In genomic region chr12:31391696-31392095, GRCm38 (mm10) we compare ENCODE assay signal across 24 mouse cellular contexts. TPM values are rescaled to one million over a fixed set of nuclear protein-coding genes. Genes with fewer than 3 reads are reported as not detected.
A peak's percentile ranks its signal among the peaks of the same experiment; 100 is the strongest.
DNase-seq lines count a peak whose midpoint lies in the region; ATAC-seq and TF ChIP-seq lines count a peak whose summit lies in the region.
"Had no signal": no experiment of that assay in that cellular context is flagged by ENCODE, and none has a peak within 500 bp of the region (broad histone marks: within the 10 kb centered on the region; RNA-seq: fewer than 3 reads in every experiment).

No protein-coding gene starts in this region.

- WGBS in midbrain, embryonic 11.5 days, result 92% methylated on average over 12 of the region's 12 CpGs
- 92% methylated on average over 12 of the region's 12 CpGs for WGBS in midbrain, postnatal 0 days
- 90% methylated on average over 12 of the region's 12 CpGs for WGBS in stomach, postnatal 0 days

- intact Hi-C loops in heart, postnatal 10 days (cut with DNase I), result no loop called here

- TF ChIP-seq EP300 in stomach, postnatal 0 days (optimal IDR thresholded peaks at IDR 0.05), result no peak

- H3K27me3 ChIP-seq in midbrain, embryonic 11.5 days (ENCODE audit: control insufficient read depth, insufficient read depth, low read length), result no peaks in the 10 kb centered on the region
- no peaks in the 10 kb centered on the region for H3K27me3 ChIP-seq in midbrain, postnatal 0 days (ENCODE audit: insufficient read depth, low read length)
- no peaks in the 10 kb centered on the region for H3K27me3 ChIP-seq in stomach, postnatal 0 days (ENCODE audit: control insufficient read depth, insufficient read depth, low read length)
- H3K27me3 ChIP-seq: embryonic facial prominence, embryonic 12.5 days; forebrain, embryonic 12.5 days had no signal

- no peaks in the 10 kb centered on the region for H3K4me1 ChIP-seq in midbrain, embryonic 11.5 days (ENCODE audit: control insufficient read depth, insufficient read depth, low read length)
- H3K4me1 ChIP-seq in midbrain, postnatal 0 days (ENCODE audit: insufficient read depth, low read length), result no peaks in the 10 kb centered on the region
- H3K4me1 ChIP-seq in stomach, postnatal 0 days (replicated peaks; ENCODE audit: control insufficient read depth, insufficient read depth), result no peaks in the 10 kb centered on the region
- H3K4me1 ChIP-seq: embryonic facial prominence, embryonic 10.5 days; embryonic facial prominence, embryonic 12.5 days; forebrain, embryonic 10.5 days; forebrain, embryonic 12.5 days had no signal

- no peak overlapping the region for H3K4me3 ChIP-seq in midbrain, embryonic 11.5 days (ENCODE audit: low read depth, low read length)
- no peak overlapping the region for H3K4me3 ChIP-seq in midbrain, postnatal 0 days (ENCODE audit: low read depth, low read length)
- H3K4me3 ChIP-seq in stomach, postnatal 0 days (ENCODE audit: low read depth, low read length), result no peak overlapping the region
- H3K4me3 ChIP-seq: embryonic facial prominence, embryonic 10.5 days; embryonic facial prominence, embryonic 12.5 days; forebrain, embryonic 10.5 days; forebrain, embryonic 12.5 days had no signal

- H3K9me3 ChIP-seq in midbrain, embryonic 11.5 days (ENCODE audit: control insufficient read depth, low read length), result no peaks in the 10 kb centered on the region
- H3K9me3 ChIP-seq in midbrain, postnatal 0 days (ENCODE audit: low read length), result no peaks in the 10 kb centered on the region
- H3K9me3 ChIP-seq in stomach, postnatal 0 days (ENCODE audit: control insufficient read depth, low read length), result no peaks in the 10 kb centered on the region
- H3K9me3 ChIP-seq: embryonic facial prominence, embryonic 10.5 days; embryonic facial prominence, embryonic 12.5 days; forebrain, embryonic 10.5 days; forebrain, embryonic 12.5 days; G1E had no signal

- no peaks in the 10 kb centered on the region for H3K36me3 ChIP-seq in midbrain, embryonic 11.5 days (ENCODE audit: control insufficient read depth, insufficient read depth, low read length)
- no peaks in the 10 kb centered on the region for H3K36me3 ChIP-seq in midbrain, postnatal 0 days (ENCODE audit: insufficient read depth, low read length)
- no peaks in the 10 kb centered on the region for H3K36me3 ChIP-seq in stomach, postnatal 0 days (ENCODE audit: control insufficient read depth, insufficient read depth, low read length)
- H3K36me3 ChIP-seq: embryonic facial prominence, embryonic 10.5 days; embryonic facial prominence, embryonic 12.5 days; forebrain, embryonic 10.5 days; forebrain, embryonic 12.5 days; G1E had no signal

- peak; percentile 72 for DNase-seq in midbrain, embryonic 11.5 days (ENCODE audit: low spot score, missing footprints)
- DNase-seq in midbrain, postnatal 0 days (ENCODE audit: low spot score), result no peak
- no peak for DNase-seq in heart, postnatal 10 days
- DNase-seq in lung, postnatal 4 days, result no peak
- DNase-seq in stomach, postnatal 0 days (ENCODE audit: low spot score), result no peak
- DNase-seq: adrenal gland, adult 8-10 months; adrenal gland, postnatal 14 days; adrenal gland, postnatal 36 days; cerebellum, adult 11-12 months; cerebellum, adult 2 months; cerebellum, adult 9-10 months; cerebellum, postnatal 10 days; cerebellum, postnatal 25 days had no signal

- H3K9ac ChIP-seq in midbrain, embryonic 11.5 days (ENCODE audit: low read length), result no peak overlapping the region
- no peak overlapping the region for H3K9ac ChIP-seq in midbrain, postnatal 0 days (replicated peaks; ENCODE audit: low read length, poor library complexity, severe bottlenecking)
- H3K9ac ChIP-seq in stomach, postnatal 0 days (ENCODE audit: low read length), result no peak overlapping the region
- H3K9ac ChIP-seq: embryonic facial prominence, embryonic 12.5 days; forebrain, embryonic 12.5 days had no signal

- no peak overlapping the region for H3K4me2 ChIP-seq in midbrain, embryonic 11.5 days
- no peak overlapping the region for H3K4me2 ChIP-seq in midbrain, postnatal 0 days (ENCODE audit: low read depth, low read length, poor library complexity, severe bottlenecking)
- H3K4me2 ChIP-seq in stomach, postnatal 0 days (replicated peaks; ENCODE audit: low read depth), result no peak overlapping the region
- H3K4me2 ChIP-seq: embryonic facial prominence, embryonic 12.5 days; forebrain, embryonic 12.5 days had no signal

- H3K27ac ChIP-seq in midbrain, embryonic 11.5 days (ENCODE audit: low read depth, low read length), result no peak overlapping the region
- H3K27ac ChIP-seq in midbrain, postnatal 0 days (ENCODE audit: low read depth, low read length), result no peak overlapping the region
- no peak overlapping the region for H3K27ac ChIP-seq in stomach, postnatal 0 days (replicated peaks)
- H3K27ac ChIP-seq: embryonic facial prominence, embryonic 10.5 days; embryonic facial prominence, embryonic 12.5 days; forebrain, embryonic 10.5 days; forebrain, embryonic 12.5 days had no signal

- ATAC-seq in midbrain, embryonic 11.5 days (ENCODE audit: low FRiP score), result no peak
- no peak for ATAC-seq in midbrain, postnatal 0 days (ENCODE audit: low FRiP score)
- 0 out of 2 replicates have a peak, but pooled peaks have one; percentile 19 for ATAC-seq in erythroid progenitor cell, adult 5-6 weeks (replicated peaks; ENCODE audit: low FRiP score, poor library complexity, severe bottlenecking)
- ATAC-seq in megakaryocyte, adult 5-6 weeks (ENCODE audit: poor library complexity, severe bottlenecking), result 0 out of 2 replicates have a peak, but pooled peaks have one; percentile 36
- no peak for ATAC-seq in stomach, postnatal 0 days (ENCODE audit: low FRiP score, low TSS enrichment)
- ATAC-seq: forebrain, embryonic 14.5 days; forebrain, embryonic 16.5 days; Patski had no signal

- no peak for TF ChIP-seq CTCF in midbrain, postnatal 0 days (IDR thresholded peaks at IDR 0.05)
- no peak for TF ChIP-seq CTCF in stomach, postnatal 0 days (IDR thresholded peaks at IDR 0.05; ENCODE audit: low read depth)

RNA-seq across cellular contexts. Expression of gene Slc26a3, which starts 1.0 kb away (rescaled TPM):
- not detected in 2 replicates for polyA plus RNA-seq in midbrain, embryonic 11.5 days (2014; fragmentation: Nextera tagmentation; extraction: Ambion mirVana)
- total RNA-seq in midbrain, postnatal 0 days (2014; rRNA removed), result 0.19 TPM in 1 of 2 replicates, not detected in the other
- polyA plus RNA-seq in midbrain, postnatal 0 days (2015; fragmentation: Nextera tagmentation; extraction: Ambion mirVana), result 0.07 and 0.15 TPM in 2 replicates
- not detected in 2 replicates for total RNA-seq in erythroid progenitor cell, adult 5-6 weeks (2015; ENCODE audit: low replicate concordance)
- total RNA-seq in erythroid progenitor cell, adult 5-6 weeks (2017; ENCODE audit: low replicate concordance), result not detected in 2 replicates
- total RNA-seq in megakaryocyte, adult 5-6 weeks (2015), result 0.27 and 0.43 TPM in 2 replicates
- 0.28 and 2.3 TPM in 2 replicates for total RNA-seq in megakaryocyte, adult 5-6 weeks (2017)
- 1 to 10 TPM; 1.4 to 1.5 TPM for total RNA-seq in heart, postnatal 10 days (2021)
- polyA plus RNA-seq in stomach, postnatal 0 days (2015; fragmentation: Nextera tagmentation; extraction: Ambion mirVana), result 0.40 and 0.42 TPM in 2 replicates
- polyA plus RNA-seq: C2C12; embryonic facial prominence, embryonic 10.5 days; embryonic facial prominence, embryonic 12.5 days; forebrain, embryonic 10.5 days; G1E; Patski had no signal

RNA-seq across cellular contexts. Expression of gene Dld, which starts 40.4 kb away (rescaled TPM):
- 159 and 186 TPM in 2 replicates for polyA plus RNA-seq in midbrain, embryonic 11.5 days (2014; fragmentation: Nextera tagmentation; extraction: Ambion mirVana)
- total RNA-seq in midbrain, postnatal 0 days (2014; rRNA removed), result 41.0 and 62.3 TPM in 2 replicates
- polyA plus RNA-seq in midbrain, postnatal 0 days (2015; fragmentation: Nextera tagmentation; extraction: Ambion mirVana), result 113 and 122 TPM in 2 replicates
- 46.5 and 64.6 TPM in 2 replicates for total RNA-seq in erythroid progenitor cell, adult 5-6 weeks (2015; ENCODE audit: low replicate concordance)
- 46.2 and 53.4 TPM in 2 replicates for total RNA-seq in erythroid progenitor cell, adult 5-6 weeks (2017; ENCODE audit: low replicate concordance)
- 68.0 and 73.7 TPM in 2 replicates for total RNA-seq in megakaryocyte, adult 5-6 weeks (2015)
- 76.8 and 86.3 TPM in 2 replicates for total RNA-seq in megakaryocyte, adult 5-6 weeks (2017)
- total RNA-seq in heart, postnatal 10 days (2021), result 100 to 1,000 TPM; 373 to 380 TPM
- polyA plus RNA-seq in stomach, postnatal 0 days (2015; fragmentation: Nextera tagmentation; extraction: Ambion mirVana), result 108 and 112 TPM in 2 replicates

Comparison
In these comparisons a context has a peak if more than half of its experiments do, and no peak if none do; other contexts are left out.
1. ATAC-seq: peak in erythroid progenitor cell, adult 5-6 weeks (single experiment) and megakaryocyte, adult 5-6 weeks (single experiment); none in midbrain, embryonic 11.5 days (single experiment), midbrain, postnatal 0 days (single experiment) and stomach, postnatal 0 days (single experiment).